Mouse (Mus musculus): ENCODE measurements at regions not wholly inside any gene's neighbourhood (a gene's known extent, or its start where the extent isn't known, plus 50 kb on each side); places are given as distances from the start of the nearest gene placed in this dataset.

GRCm38 (mm10) chr4:131060706-131061105, 116.5 kb downstream of the Matn1 start:
- Histone ChIP-seq H3K4me3 (no peak overlapping the region), H3K9me3 (replicated peaks) (no peaks in the 10 kb centered on the region), H3K27ac (0 out of 2 replicates have a peak overlapping the region, but pooled peaks have one; percentile 21), H3K4me2 (no peak overlapping the region), H3K9ac (no peak overlapping the region), H3K36me3 (ENCODE audit: poor library complexity, severe bottlenecking) (no peaks in the 10 kb centered on the region), H3K4me1 (peaks cover 23% of the 10 kb centered on the region), H3K27me3 (no peaks in the 10 kb centered on the region)
- WGBS: 6% methylated on average over 2 of the region's 2 CpGs
- peak; percentile 61; the same call in 1 of the 2 replicates for ATAC-seq

GRCm38 (mm10) chr4:131062592-131062991, 118.4 kb downstream of the Matn1 start:
- 85% methylated on average over 4 of the region's 4 CpGs for WGBS
- H3K4me3 ChIP-seq: no peak overlapping the region
- ATAC-seq: no peak
- H3K4me2 ChIP-seq: no peak overlapping the region
- no peak overlapping the region; the same call in 1 of the 2 replicates for H3K9ac ChIP-seq
- H3K4me1 ChIP-seq: peaks cover 42% of the 10 kb centered on the region
- no peaks in the 10 kb centered on the region for H3K27me3 ChIP-seq
- H3K27ac ChIP-seq: no peak overlapping the region
- H3K9me3 ChIP-seq (replicated peaks): no peaks in the 10 kb centered on the region
- no peaks in the 10 kb centered on the region for H3K36me3 ChIP-seq (ENCODE audit: poor library complexity, severe bottlenecking)

- H3K4me3 ChIP-seq: no peak overlapping the region
- 0 out of 2 replicates have a peak overlapping the region, but pooled peaks have one; percentile 21 for H3K9ac ChIP-seq
- H3K27me3 ChIP-seq: no peaks in the 10 kb centered on the region
- H3K27ac ChIP-seq: peak overlapping the region; percentile 78
- peak; percentile 91 for ATAC-seq
- H3K4me1 ChIP-seq: peaks cover 30% of the 10 kb centered on the region
- 8% methylated on average over 8 of the region's 8 CpGs for WGBS
- no peaks in the 10 kb centered on the region for H3K9me3 ChIP-seq (replicated peaks)
- H3K4me2 ChIP-seq: no peak overlapping the region; the same call in 1 of the 2 replicates
- H3K36me3 ChIP-seq (ENCODE audit: poor library complexity, severe bottlenecking): no peaks in the 10 kb centered on the region
Observed at GRCm38 (mm10) chr4:131066186-131066939, 122.2 kb downstream of the Matn1 start.

GRCm38 (mm10) chr4:131070566-131070965, 126.4 kb downstream of the Matn1 start:
- no peak overlapping the region for H3K9ac ChIP-seq
- H3K4me2 ChIP-seq: no peak overlapping the region
- no peaks in the 10 kb centered on the region for H3K9me3 ChIP-seq (replicated peaks)
- H3K4me1 ChIP-seq: peaks cover 30% of the 10 kb centered on the region
- H3K27me3 ChIP-seq: no peaks in the 10 kb centered on the region
- no peak overlapping the region for H3K4me3 ChIP-seq
- no peak for ATAC-seq
- no peaks in the 10 kb centered on the region for H3K36me3 ChIP-seq (ENCODE audit: poor library complexity, severe bottlenecking)
- H3K27ac ChIP-seq: no peak overlapping the region

- ATAC-seq: no peak
- H3K4me3 ChIP-seq: no peak overlapping the region
- WGBS: 91% methylated on average over 2 of the region's 2 CpGs
- no peak overlapping the region for H3K4me2 ChIP-seq
- no peaks in the 10 kb centered on the region for H3K27me3 ChIP-seq
- no peaks in the 10 kb centered on the region for H3K9me3 ChIP-seq (replicated peaks)
- H3K36me3 ChIP-seq (ENCODE audit: poor library complexity, severe bottlenecking): no peaks in the 10 kb centered on the region
- no peak overlapping the region for H3K27ac ChIP-seq
- no peak overlapping the region for H3K9ac ChIP-seq
- H3K4me1 ChIP-seq: peaks cover 11% of the 10 kb centered on the region; the same call in 1 of the 2 replicates
Observed at GRCm38 (mm10) chr4:131072623-131073022, 128.4 kb downstream of the Matn1 start.

- Histone ChIP-seq H3K9ac (no peak overlapping the region), H3K9me3 (replicated peaks) (no peaks in the 10 kb centered on the region), H3K4me2 (no peak overlapping the region), H3K27me3 (no peaks in the 10 kb centered on the region), H3K36me3 (ENCODE audit: poor library complexity, severe bottlenecking) (no peaks in the 10 kb centered on the region), H3K4me3 (no peak overlapping the region), H3K27ac (no peak overlapping the region), H3K4me1 (peaks cover 6% of the 10 kb centered on the region; the same call in 1 of the 2 replicates)
- ATAC-seq: no peak
- WGBS: 73% methylated on average over 8 of the region's 8 CpGs
Observed at GRCm38 (mm10) chr4:131073420-131073819, 129.2 kb downstream of the Matn1 start.

- 22% methylated on average over 8 of the region's 8 CpGs for WGBS
- no peak for ATAC-seq
- no peak overlapping the region for H3K9ac ChIP-seq
- H3K9me3 ChIP-seq (replicated peaks): no peaks in the 10 kb centered on the region
- no peak overlapping the region for H3K27ac ChIP-seq
- H3K4me2 ChIP-seq: no peak overlapping the region
- no peak overlapping the region for H3K4me3 ChIP-seq
- H3K27me3 ChIP-seq: no peaks in the 10 kb centered on the region
- no peaks in the 10 kb centered on the region for H3K36me3 ChIP-seq (ENCODE audit: poor library complexity, severe bottlenecking)
- peaks cover 18% of the 10 kb centered on the region for H3K4me1 ChIP-seq
Observed at GRCm38 (mm10) chr4:131075326-131075932, 131.2 kb downstream of the Matn1 start.

- H3K4me3 ChIP-seq: no peak overlapping the region
- no peak overlapping the region for H3K9ac ChIP-seq
- H3K4me1 ChIP-seq: peaks cover 25% of the 10 kb centered on the region
- no peaks in the 10 kb centered on the region for H3K9me3 ChIP-seq (replicated peaks)
- no peak overlapping the region for H3K4me2 ChIP-seq
- no peak for ATAC-seq
- H3K27me3 ChIP-seq: no peaks in the 10 kb centered on the region
- 78% methylated on average over 3 of the region's 3 CpGs for WGBS
- H3K27ac ChIP-seq: no peak overlapping the region
- H3K36me3 ChIP-seq (ENCODE audit: poor library complexity, severe bottlenecking): no peaks in the 10 kb centered on the region
Observed at GRCm38 (mm10) chr4:131076628-131077027, 132.4 kb downstream of the Matn1 start.

- no peak overlapping the region for H3K4me3 ChIP-seq
- H3K27ac ChIP-seq: peak overlapping the region; percentile 65
- peak overlapping the region; percentile 17; the same call in 1 of the 2 replicates for H3K9ac ChIP-seq
- H3K27me3 ChIP-seq: no peaks in the 10 kb centered on the region
- no peaks in the 10 kb centered on the region for H3K36me3 ChIP-seq (ENCODE audit: poor library complexity, severe bottlenecking)
- H3K9me3 ChIP-seq (replicated peaks): no peaks in the 10 kb centered on the region
- H3K4me1 ChIP-seq: peaks cover 31% of the 10 kb centered on the region
- H3K4me2 ChIP-seq: no peak overlapping the region
- whole genome bisulfite sequencing: 0% methylated on average over 1 of the region's 1 CpGs
- no peak for ATAC-seq
Observed at GRCm38 (mm10) chr4:131080113-131080512, 135.9 kb downstream of the Matn1 start.

- H3K4me3 ChIP-seq: no peak overlapping the region
- H3K27me3 ChIP-seq: no peaks in the 10 kb centered on the region
- H3K4me2 ChIP-seq: no peak overlapping the region
- H3K36me3 ChIP-seq (ENCODE audit: poor library complexity, severe bottlenecking): no peaks in the 10 kb centered on the region
- peak; percentile 77 for ATAC-seq
- no peaks in the 10 kb centered on the region for H3K9me3 ChIP-seq (replicated peaks)
- no peak overlapping the region for H3K27ac ChIP-seq
- H3K4me1 ChIP-seq: peaks cover 26% of the 10 kb centered on the region
- H3K9ac ChIP-seq: no peak overlapping the region
- 40% methylated on average over 3 of the region's 3 CpGs for WGBS
Observed at GRCm38 (mm10) chr4:131083405-131083804, 139.2 kb downstream of the Matn1 start.

GRCm38 (mm10) chr4:131097421-131097820, 153.2 kb downstream of the Matn1 start:
- Histone ChIP-seq H3K27me3 (no peaks in the 10 kb centered on the region), H3K27ac (no peak overlapping the region), H3K36me3 (ENCODE audit: poor library complexity, severe bottlenecking) (no peaks in the 10 kb centered on the region), H3K9me3 (replicated peaks) (peaks cover 3% of the 10 kb centered on the region; the same call in 1 of the 2 replicates), H3K4me1 (peaks cover 16% of the 10 kb centered on the region), H3K4me2 (no peak overlapping the region), H3K9ac (no peak overlapping the region), H3K4me3 (no peak overlapping the region)
- 60% methylated on average over 6 of the region's 6 CpGs for WGBS
- ATAC-seq: no peak

GRCm38 (mm10) chr4:131100093-131100795, 156.1 kb downstream of the Matn1 start:
- no peak for ATAC-seq
- H3K4me1 ChIP-seq: peaks cover 16% of the 10 kb centered on the region
- H3K36me3 ChIP-seq (ENCODE audit: poor library complexity, severe bottlenecking): no peaks in the 10 kb centered on the region
- H3K4me2 ChIP-seq: peak overlapping the region; percentile 45
- no peak overlapping the region for H3K27ac ChIP-seq
- no peaks in the 10 kb centered on the region for H3K27me3 ChIP-seq
- no peak overlapping the region for H3K9ac ChIP-seq
- H3K4me3 ChIP-seq: no peak overlapping the region
- H3K9me3 ChIP-seq (replicated peaks): peaks cover 3% of the 10 kb centered on the region; the same call in 1 of the 2 replicates
- WGBS: 48% methylated on average over 10 of the region's 10 CpGs

Measured in forebrain, embryonic 13.5 days (tissue).